Mouse (Mus musculus) ES-E14 (cell line): Measurements from ENCODE around the gene Rbm45. TPM values are rescaled to one million over a fixed set of nuclear protein-coding genes. Genes with fewer than 3 reads are reported as not detected.

Source experiments
- DNase-seq: peaks from one replicate; pipeline ENCODE4 v3.0.0-alpha.2; 2013; ENCODE audit warnings: low read depth, low spot score
- H3K27ac ChIP-seq: 2 replicates; pipeline ENCODE4 v1.5.1; 2012; ENCODE audit warnings: low read depth, mild to moderate bottlenecking, low read length, moderate library complexity, mixed read lengths; ENCODE audit not compliant: poor library complexity, insufficient read depth, severe bottlenecking
- H3K36me3 ChIP-seq: 2 replicates; pipeline ENCODE4 v1.6.1; 2012; ENCODE audit warnings: mild to moderate bottlenecking, low read length, moderate library complexity, mixed read lengths; ENCODE audit not compliant: control insufficient read depth, poor library complexity, insufficient read depth, severe bottlenecking
- H3K4me1 ChIP-seq, 2 experiments: fragments of 150-350 bp in 1 of 2; sonication (generic) in 1 of 2; 2 replicates each; pipeline ENCODE4 v1.6.1; 2012; ENCODE audit warnings: low read length in 2 of 2, mild to moderate bottlenecking in 1 of 2, mixed read lengths in 1 of 2; ENCODE audit not compliant: control insufficient read depth in 2 of 2, insufficient read depth in 2 of 2, poor library complexity in 1 of 2
- H3K4me3 ChIP-seq, 2 experiments: fragments of 150-350 bp in 1 of 2; sonication (generic) in 1 of 2; 2 replicates each; pipeline ENCODE4 v1.5.1; 2012; ENCODE audit warnings: low read length in 2 of 2, low read depth in 1 of 2, mild to moderate bottlenecking in 1 of 2, mixed read lengths in 1 of 2; ENCODE audit not compliant: insufficient read depth in 1 of 2, poor library complexity in 1 of 2, severe bottlenecking in 1 of 2
- H3K9ac ChIP-seq: 2 replicates; pipeline ENCODE4 v1.6.1; 2012; ENCODE audit warnings: low read depth, mild to moderate bottlenecking, low read length, mixed read lengths; ENCODE audit not compliant: poor library complexity, insufficient read depth, severe bottlenecking
- H3K9me3 ChIP-seq: fragments of 150-350 bp; sonication (generic); 2 replicates; pipeline ENCODE4 v1.6.1; 2012; ENCODE audit warnings: low read depth, mild to moderate bottlenecking, low read length; ENCODE audit not compliant: control insufficient read depth, insufficient read depth
- CHD2 ChIP-seq: IDR thresholded peaks from 2 replicates; pipeline ENCODE4 v1.6.1; 2014; ENCODE audit warnings: mild to moderate bottlenecking, low read depth, low read length, inconsistent platforms
- HCFC1 ChIP-seq: IDR thresholded peaks from 2 replicates; pipeline ENCODE4 v1.6.1; 2012; ENCODE audit warnings: low read length, inconsistent platforms, borderline replicate concordance; ENCODE audit not compliant: insufficient read depth
- MAFK ChIP-seq: IDR thresholded peaks from 2 replicates; pipeline ENCODE4 v1.6.1; 2014; ENCODE audit warnings: mild to moderate bottlenecking, low read depth, low read length, inconsistent platforms; ENCODE audit not compliant: insufficient read depth
- ZC3H11A ChIP-seq: IDR thresholded peaks from 2 replicates; pipeline ENCODE4 v1.6.1; 2012; ENCODE audit warnings: low read depth, mild to moderate bottlenecking, inconsistent platforms, low read length, borderline replicate concordance
- ZNF384 ChIP-seq: IDR thresholded peaks from 2 replicates; pipeline ENCODE4 v1.6.1; 2012; ENCODE audit warnings: low read depth, low read length, inconsistent platforms
- in situ Hi-C, 2 experiments: fragments of 600-800 bp; cut with MboI; formaldehyde crosslinking; loops; one replicate each; pipeline ENCODE4 v1.15.1; 2025; ENCODE audit warnings: low sequenced_read_pairs in 2 of 2, inconsistent platforms in 1 of 2; ENCODE audit not compliant: unreplicated experiment in 2 of 2
- total RNA-seq: library from RNA; depleted of rRNA; stranded (reverse); fragments of 300-350 nt; gene quantifications from 2 replicates; pipeline ENCODE4 v1.2.3, GENCODE M21; 2012; rRNA removed

Gene Rbm45
- total RNA-seq, 1 experiment: 35.3 TPM

DNA sequence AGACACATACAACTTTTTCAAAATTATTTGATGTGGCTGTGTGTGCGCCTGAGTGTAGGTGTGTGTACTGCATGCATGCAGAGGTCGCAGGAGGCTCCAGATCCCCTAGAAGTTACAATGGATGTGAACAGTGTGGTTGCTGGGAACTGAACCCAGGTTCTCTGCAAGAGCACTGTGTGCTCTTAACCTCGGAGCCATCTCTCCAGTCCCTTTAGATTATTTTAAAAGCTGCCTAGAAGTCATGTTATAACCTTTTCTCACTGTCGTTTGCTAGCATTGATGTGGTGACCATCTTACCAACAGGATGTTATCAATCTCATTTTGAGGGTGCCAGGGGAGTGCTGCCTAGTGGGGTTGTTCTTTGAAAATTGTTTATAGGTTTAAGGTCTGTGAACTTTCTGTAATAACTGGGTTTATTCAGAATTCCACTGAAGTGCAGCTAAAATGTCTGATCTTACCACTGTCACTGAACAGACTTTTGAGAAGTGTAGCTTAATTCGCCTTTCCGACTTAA, 51.7 kb downstream of the Rbm45 start:
- in situ Hi-C loops: no loop called here
- no peaks in the 10 kb centered on the region for H3K4me1 ChIP-seq
- no peaks in the 10 kb centered on the region for H3K9me3 ChIP-seq
- no peak overlapping the region for H3K9ac ChIP-seq
- H3K4me3 ChIP-seq: no peak overlapping the region
- no peak for TF ChIP-seq ZNF384
- TF ChIP-seq CHD2: no peak
- TF ChIP-seq HCFC1: no peak
- TF ChIP-seq MAFK: no peak
- TF ChIP-seq ZC3H11A: no peak
- H3K36me3 ChIP-seq: no peaks in the 10 kb centered on the region
- DNase-seq: no peak
- H3K27ac ChIP-seq: no peak overlapping the region

DNA sequence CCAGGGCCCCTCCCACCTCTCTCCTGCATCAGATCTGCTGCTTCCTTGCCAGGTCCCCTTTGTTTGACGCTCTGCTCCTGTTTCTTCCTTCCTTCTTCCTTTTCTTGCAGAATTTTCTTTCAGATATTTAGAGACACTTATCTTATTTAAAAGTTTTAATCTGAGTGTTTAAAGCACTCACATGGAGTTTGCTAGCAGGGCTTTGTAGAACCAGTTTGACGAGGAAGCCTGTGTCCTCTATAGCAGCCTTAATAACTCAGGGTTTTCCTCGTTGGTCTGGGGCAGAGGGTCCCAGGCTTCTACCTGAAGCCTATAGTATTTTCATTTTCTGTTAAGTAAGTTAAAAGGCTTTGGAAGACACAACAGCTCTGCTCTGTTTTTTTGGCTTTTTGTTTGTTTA, 57.0 kb downstream of the Rbm45 start:
- H3K4me1 ChIP-seq: no peaks in the 10 kb centered on the region
- no peaks in the 10 kb centered on the region for H3K36me3 ChIP-seq
- no peaks in the 10 kb centered on the region for H3K9me3 ChIP-seq
- H3K9ac ChIP-seq: no peak overlapping the region
- no peak for TF ChIP-seq ZNF384
- no peak for TF ChIP-seq CHD2
- no peak for TF ChIP-seq MAFK
- TF ChIP-seq ZC3H11A: no peak
- TF ChIP-seq HCFC1: no peak
- H3K4me3 ChIP-seq: no peak overlapping the region
- DNase-seq: no peak
- in situ Hi-C loops: no loop called here
- H3K27ac ChIP-seq: no peak overlapping the region

DNA sequence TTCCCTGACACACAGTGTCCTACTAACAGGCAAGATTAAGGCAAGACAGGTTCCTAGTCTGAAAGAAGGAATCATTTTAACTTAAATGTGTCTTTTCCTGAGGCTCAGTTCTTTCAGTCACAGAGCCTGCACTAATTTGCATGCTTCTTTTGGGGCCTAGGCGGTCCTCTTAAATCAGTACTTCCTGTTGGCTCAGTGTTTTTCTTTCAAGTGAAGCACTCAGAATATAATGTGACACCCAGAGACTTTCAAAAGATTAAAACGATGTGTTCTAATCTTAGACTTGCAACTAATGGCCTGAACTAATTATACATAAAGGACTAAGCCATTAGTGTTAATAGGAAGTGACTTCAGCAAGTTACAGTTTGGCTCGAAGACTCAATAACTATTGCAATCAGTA, 59.5 kb downstream of the Rbm45 start:
- Histone ChIP-seq H3K4me3 (no peak overlapping the region), H3K9ac (no peak overlapping the region), H3K36me3 (no peaks in the 10 kb centered on the region), H3K4me1 (no peaks in the 10 kb centered on the region), H3K9me3 (no peaks in the 10 kb centered on the region), H3K27ac (no peak overlapping the region)
- in situ Hi-C loops: no loop called here
- no peak for DNase-seq
- TF ChIP-seq ZNF384 (no peak), ZC3H11A (no peak), CHD2 (no peak), HCFC1 (no peak), MAFK (no peak)

DNA sequence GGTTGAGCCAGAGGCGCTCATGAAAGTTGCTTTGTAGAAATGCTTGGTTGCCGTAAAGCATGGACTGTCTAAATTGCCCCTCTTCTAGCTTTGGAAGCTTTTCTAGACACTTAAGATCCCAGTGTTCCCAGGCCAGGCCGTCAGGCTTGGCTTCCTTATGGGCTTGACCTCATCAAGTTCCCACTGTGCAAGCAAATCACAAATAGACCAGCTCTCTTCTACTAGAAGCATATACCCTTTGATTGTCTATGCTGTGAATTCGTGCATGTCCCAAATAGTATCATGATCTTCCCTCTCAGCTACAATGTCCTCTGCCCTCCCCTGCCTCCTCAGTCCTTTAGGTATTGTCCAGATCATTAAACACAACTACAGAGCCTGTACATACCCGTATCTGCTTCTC, 60.1 kb downstream of the Rbm45 start:
- TF ChIP-seq HCFC1 (no peak), MAFK (no peak), ZNF384 (no peak), CHD2 (no peak), ZC3H11A (no peak)
- no peak overlapping the region for H3K9ac ChIP-seq
- no peak overlapping the region for H3K4me3 ChIP-seq
- no peak for DNase-seq
- no peaks in the 10 kb centered on the region for H3K4me1 ChIP-seq
- no peak overlapping the region for H3K27ac ChIP-seq
- H3K36me3 ChIP-seq: no peaks in the 10 kb centered on the region
- in situ Hi-C loops: no loop called here
- no peaks in the 10 kb centered on the region for H3K9me3 ChIP-seq

DNA sequence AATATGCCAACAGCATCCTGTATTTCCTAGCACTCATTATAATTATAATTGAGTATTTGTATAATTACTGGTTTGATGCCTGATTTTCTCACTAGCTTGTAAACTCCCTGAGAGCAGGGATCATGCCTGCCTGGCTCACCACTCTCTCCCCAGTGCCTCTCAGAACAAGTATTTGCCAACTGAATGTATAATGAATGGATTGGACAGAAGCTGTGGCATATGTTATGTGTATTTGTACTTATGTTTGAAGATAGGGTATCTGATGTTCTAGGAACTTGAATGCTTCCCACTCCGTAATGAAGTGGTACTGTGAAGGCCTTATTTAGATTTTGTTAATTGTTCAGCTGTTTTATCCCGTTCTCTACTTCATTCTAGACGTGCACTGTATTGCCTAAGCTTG, 60.8 kb downstream of the Rbm45 start:
- DNase-seq: no peak
- H3K4me3 ChIP-seq: no peak overlapping the region

More for the DNA sequence above, 60.8 kb downstream of the Rbm45 start:
- no peaks in the 10 kb centered on the region for H3K36me3 ChIP-seq
- H3K9ac ChIP-seq: no peak overlapping the region
- H3K27ac ChIP-seq: no peak overlapping the region
- TF ChIP-seq HCFC1 (no peak), CHD2 (no peak), MAFK (no peak), ZNF384 (no peak), ZC3H11A (no peak)
- no peaks in the 10 kb centered on the region for H3K9me3 ChIP-seq
- in situ Hi-C loops: no loop called here
- no peaks in the 10 kb centered on the region for H3K4me1 ChIP-seq

Other genes with a start within 250 kb of the Rbm45 start
- gene Pde11a, start 31.2 kb upstream of the Rbm45 start, total RNA-seq: 0.27 and 0.37 TPM in 2 replicates
- gene Cyct, start 9.5 kb upstream of the Rbm45 start, total RNA-seq: 8.9 and 9.3 TPM in 2 replicates
- gene Osbpl6, start 36.5 kb downstream of the Rbm45 start, total RNA-seq: 0.45 and 1.6 TPM in 2 replicates